Mouse (Mus musculus): ENCODE measurements around the gene Zdhhc6. TPM values are rescaled to one million over a fixed set of nuclear protein-coding genes. Genes with fewer than 3 reads are reported as not detected.
A peak's percentile ranks its signal among the peaks of the same experiment; 100 is the strongest.

Zdhhc6 gene
- polyA plus RNA-seq, 1 experiment: 27.0 TPM

DNA sequence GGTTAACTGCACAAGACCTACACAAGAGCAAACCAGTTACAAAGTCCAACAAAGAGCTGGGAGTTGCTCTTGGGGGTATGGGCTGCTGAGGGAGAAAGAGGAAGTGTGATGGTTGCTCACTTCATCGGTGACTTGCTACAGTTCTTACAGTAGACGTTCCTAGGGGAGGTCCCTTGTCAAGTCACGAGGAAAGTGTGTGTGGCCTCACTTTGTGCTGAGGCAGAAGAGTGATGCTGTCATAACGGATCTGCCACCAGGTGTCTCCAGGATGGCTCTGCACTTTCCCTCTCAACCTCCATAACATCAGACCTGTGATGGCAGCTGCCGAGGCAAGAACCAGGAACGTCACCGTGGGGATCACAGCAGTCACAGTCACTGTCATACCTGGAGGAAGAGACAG is 88.7 kb downstream of the Zdhhc6 start:
- no peak overlapping the region for H3K4me3 ChIP-seq (replicated peaks; ENCODE audit: insufficient read depth, low read depth, low read length)
- H3K27me3 ChIP-seq (ENCODE audit: control insufficient read depth, insufficient read depth, low read length): no peaks in the 10 kb centered on the region
- H3K4me1 ChIP-seq (ENCODE audit: control insufficient read depth, insufficient read depth, low read length): no peaks in the 10 kb centered on the region
- 78% methylated on average over 7 of the region's 7 CpGs for WGBS
- H3K27ac ChIP-seq (ENCODE audit: insufficient read depth, low read length): no peak overlapping the region
- DNase-seq: no peak
- TF ChIP-seq POLR2A (IDR thresholded peaks at IDR 0.05; ENCODE audit: borderline replicate concordance, insufficient read depth, low read length) (no peak), CTCF (IDR thresholded peaks at IDR 0.05; ENCODE audit: borderline replicate concordance, insufficient read depth, low read depth, low read length) (peak; percentile 20; the same call in 1 of the 2 replicates)

DNA sequence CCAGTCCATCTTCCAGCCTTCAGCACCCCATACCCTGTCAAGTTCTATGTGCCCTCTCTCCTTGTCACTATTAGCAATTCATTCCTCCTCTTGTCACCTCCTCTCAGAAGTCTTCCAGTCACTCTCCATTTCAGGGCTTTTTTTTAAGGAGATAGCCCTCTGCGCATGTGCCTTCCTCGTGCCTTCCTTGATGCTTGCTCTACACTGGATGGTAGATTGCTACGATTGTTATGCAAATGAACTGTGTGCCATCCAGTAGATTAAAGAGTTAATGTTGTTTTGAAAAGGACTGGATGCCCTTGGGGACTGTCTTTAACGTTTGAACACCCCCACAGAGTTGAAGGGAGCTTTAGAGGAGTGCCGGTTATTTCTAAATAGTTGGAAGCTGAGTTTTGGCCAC is 89.2 kb downstream of the Zdhhc6 start:
- WGBS: 51% methylated on average over 5 of the region's 5 CpGs
- no peak overlapping the region for H3K4me3 ChIP-seq (replicated peaks; ENCODE audit: insufficient read depth, low read depth, low read length)

DNA sequence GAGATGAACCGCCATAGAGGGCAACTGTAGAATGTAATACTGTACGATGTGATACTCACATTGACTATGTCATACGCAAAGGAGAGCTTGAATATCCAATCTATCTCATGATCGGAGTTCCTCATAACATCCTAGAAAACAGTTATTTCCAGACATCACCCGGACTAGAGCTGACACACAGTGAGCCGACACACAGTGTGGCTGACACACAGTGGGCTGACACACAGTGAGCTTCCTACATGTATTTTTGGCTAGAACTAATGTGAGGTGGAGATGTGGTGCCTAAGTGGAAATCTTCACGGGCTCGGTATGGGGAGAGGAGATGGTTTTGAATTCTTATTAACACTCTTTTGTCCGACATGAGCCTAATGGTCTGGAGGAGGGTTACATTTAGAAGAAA is 93.6 kb downstream of the Zdhhc6 start:
- Histone ChIP-seq H3K4me1 (ENCODE audit: control insufficient read depth, insufficient read depth, low read length) (no peaks in the 10 kb centered on the region), H3K4me3 (replicated peaks; ENCODE audit: insufficient read depth, low read depth, low read length) (no peak overlapping the region), H3K27me3 (ENCODE audit: control insufficient read depth, insufficient read depth, low read length) (no peaks in the 10 kb centered on the region), H3K27ac (ENCODE audit: insufficient read depth, low read length) (no peak overlapping the region)
- TF ChIP-seq CTCF (IDR thresholded peaks at IDR 0.05; ENCODE audit: borderline replicate concordance, insufficient read depth, low read depth, low read length) (no peak), POLR2A (IDR thresholded peaks at IDR 0.05; ENCODE audit: borderline replicate concordance, insufficient read depth, low read length) (no peak)
- DNase-seq: no peak
- 90% methylated on average over 9 of the region's 9 CpGs for WGBS

More for the DNA sequence above, 89.2 kb downstream of the Zdhhc6 start:
- no peak for DNase-seq
- Histone ChIP-seq H3K27me3 (ENCODE audit: control insufficient read depth, insufficient read depth, low read length) (no peaks in the 10 kb centered on the region), H3K27ac (ENCODE audit: insufficient read depth, low read length) (no peak overlapping the region), H3K4me1 (ENCODE audit: control insufficient read depth, insufficient read depth, low read length) (no peaks in the 10 kb centered on the region)
- TF ChIP-seq CTCF (IDR thresholded peaks at IDR 0.05; ENCODE audit: borderline replicate concordance, insufficient read depth, low read depth, low read length) (no peak), POLR2A (IDR thresholded peaks at IDR 0.05; ENCODE audit: borderline replicate concordance, insufficient read depth, low read length) (no peak)

Other genes with a start within 250 kb of the Zdhhc6 start
- gene Gpam, start 188.8 kb downstream of the Zdhhc6 start, polyA plus RNA-seq (2012; rRNA removed): 38.4 and 41.9 TPM in 2 replicates
- gene Tectb, start 135.3 kb downstream of the Zdhhc6 start, polyA plus RNA-seq (2012; rRNA removed): 0.03 TPM in 1 of 2 replicates, not detected in the other
- gene Gucy2g, start 74.8 kb downstream of the Zdhhc6 start, polyA plus RNA-seq (2012; rRNA removed): 0.05 and 0.10 TPM in 2 replicates
- gene Acsl5, start 64.1 kb downstream of the Zdhhc6 start, polyA plus RNA-seq (2012; rRNA removed): 12.6 and 14.6 TPM in 2 replicates
- 34.7 and 35.0 TPM in 2 replicates for gene Vti1a, start 263 bp upstream of the Zdhhc6 start, polyA plus RNA-seq (2012; rRNA removed)